Mouse (Mus musculus) urinary bladder, postnatal 10 days (tissue): ENCODE results near the gene Palm3.
A peak's percentile ranks its signal among the peaks of the same experiment; 100 is the strongest.

Source experiments
- DNase-seq: peaks from one replicate; pipeline ENCODE4 v3.0.0; 2022; ENCODE audit warnings: low spot score

Palm3 gene

GRCm38 (mm10) chr8:84024171-84024570 lies 2.9 kb downstream of the Palm3 start:
- no peak for DNase-seq

GRCm38 (mm10) chr8:84025863-84026262 lies 4.6 kb downstream of the Palm3 start:
- DNase-seq, result no peak

GRCm38 (mm10) chr8:84027449-84027848 lies 6.2 kb downstream of the Palm3 start:
- DNase-seq, result no peak

GRCm38 (mm10) chr8:84029272-84029671 lies 8.0 kb downstream of the Palm3 start:
- DNase-seq, result no peak

- no peak for DNase-seq
Measured at GRCm38 (mm10) chr8:84032777-84033176, 11.5 kb downstream of the Palm3 start.

GRCm38 (mm10) chr8:84038015-84038414 lies 16.7 kb downstream of the Palm3 start:
- no peak for DNase-seq

- no peak for DNase-seq
Measured at GRCm38 (mm10) chr8:84039050-84039449, 17.8 kb downstream of the Palm3 start.

- no peak for DNase-seq
Measured at GRCm38 (mm10) chr8:84042066-84042947, 21.0 kb downstream of the Palm3 start, which contains the start of gene Il27ra. Gene Il27ra, minus strand, starts transcription at chr8:84042589.

GRCm38 (mm10) chr8:84042948-84043342 lies 21.7 kb downstream of the Palm3 start:
- DNase-seq, result no peak

GRCm38 (mm10) chr8:84044103-84044502 lies 22.8 kb downstream of the Palm3 start:
- no peak for DNase-seq

- no peak for DNase-seq
Measured at GRCm38 (mm10) chr8:84044900-84045299, 23.6 kb downstream of the Palm3 start, which contains the start of gene Rln3. Gene Rln3, minus strand, starts transcription at chr8:84045000.

- DNase-seq, result no peak
Measured at GRCm38 (mm10) chr8:84046505-84046904, 25.2 kb downstream of the Palm3 start.

- DNase-seq, result no peak
Measured at GRCm38 (mm10) chr8:84048171-84048570, 26.9 kb downstream of the Palm3 start.

- DNase-seq, result no peak
Measured at GRCm38 (mm10) chr8:84052746-84053145, 31.5 kb downstream of the Palm3 start.

- DNase-seq, result no peak
Measured at GRCm38 (mm10) chr8:84053229-84053628, 32.0 kb downstream of the Palm3 start.

- DNase-seq, result no peak
Measured at GRCm38 (mm10) chr8:84057827-84058226, 36.6 kb downstream of the Palm3 start.

GRCm38 (mm10) chr8:84059226-84059625 lies 38.0 kb downstream of the Palm3 start:
- DNase-seq, result no peak

- no peak for DNase-seq
Measured at GRCm38 (mm10) chr8:84060245-84060644, 39.0 kb downstream of the Palm3 start.

- no peak for DNase-seq
Measured at GRCm38 (mm10) chr8:84063861-84064610, 42.8 kb downstream of the Palm3 start.

- no peak for DNase-seq
Measured at GRCm38 (mm10) chr8:84065037-84065436, 43.8 kb downstream of the Palm3 start, which contains the start of gene Gm10643. Gene Gm10643, minus strand, starts transcription at chr8:84065137.

- no peak for DNase-seq
Measured at GRCm38 (mm10) chr8:84065457-84066072, 44.3 kb downstream of the Palm3 start.

- DNase-seq, result peak; percentile 94
Measured at GRCm38 (mm10) chr8:84066291-84066930, 45.1 kb downstream of the Palm3 start, which contains the start of gene Rfx1. Gene Rfx1, plus strand, starts transcription at chr8:84066834.
